Mouse (Mus musculus) liver, embryonic 11.5 days (tissue): Measurements from ENCODE around the gene Itga3. TPM values are rescaled to one million over a fixed set of nuclear protein-coding genes. Genes with fewer than 3 reads are reported as not detected.
A peak's percentile ranks its signal among the peaks of the same experiment; 100 is the strongest.

Source experiments
- ATAC-seq: fragments of 200-750 bp; cut with Nextera tagmentation; replicated peaks from 2 replicates; pipeline ENCODE4 v1.8.0; 2017; ENCODE audit warnings: moderate number of reproducible peaks, mild to moderate bottlenecking, moderate TSS enrichment, moderate library complexity; ENCODE audit not compliant: low FRiP score
- DNase-seq: peaks from one replicate; pipeline ENCODE4 v3.0.0-alpha.2; 2017; ENCODE audit warnings: low spot score
- H3K27ac ChIP-seq: fragments of 300-500 bp; sonication (generic); 2 replicates; pipeline ENCODE4 v1.5.1; 2014; ENCODE audit warnings: mild to moderate bottlenecking, low read depth, low read length, control low read depth
- H3K27me3 ChIP-seq: fragments of 300-500 bp; sonication (generic); replicated peaks from 2 replicates; pipeline ENCODE4 v1.6.1; 2014; ENCODE audit warnings: low read length, mixed read lengths; ENCODE audit not compliant: control insufficient read depth, insufficient read depth
- H3K36me3 ChIP-seq: fragments of 300-500 bp; sonication (generic); 2 replicates; pipeline ENCODE4 v1.6.1; 2014; ENCODE audit warnings: mild to moderate bottlenecking, low read length, moderate library complexity, mixed read lengths; ENCODE audit not compliant: control insufficient read depth, insufficient read depth
- H3K4me1 ChIP-seq: fragments of 300-500 bp; sonication (generic); replicated peaks from 2 replicates; pipeline ENCODE4 v1.6.1; 2014; ENCODE audit warnings: low read length, mixed read lengths; ENCODE audit not compliant: control insufficient read depth, insufficient read depth
- H3K4me2 ChIP-seq: fragments of 300-500 bp; sonication (generic); 2 replicates; pipeline ENCODE4 v1.6.1; 2014; ENCODE audit warnings: mild to moderate bottlenecking, control low read depth, moderate library complexity
- H3K4me3 ChIP-seq: fragments of 300-500 bp; sonication (generic); 2 replicates; pipeline ENCODE4 v1.5.1; 2014; ENCODE audit warnings: low read depth, low read length, control low read depth
- H3K9ac ChIP-seq: fragments of 300-500 bp; sonication (generic); 2 replicates; pipeline ENCODE4 v1.6.1; 2014; ENCODE audit warnings: low read depth, low read length, control low read depth
- H3K9me3 ChIP-seq: fragments of 300-500 bp; sonication (generic); 2 replicates; pipeline ENCODE4 v1.6.1; 2016; ENCODE audit warnings: low read length, inconsistent platforms, mixed read lengths; ENCODE audit not compliant: control insufficient read depth
- WGBS: fragments of 180-500 bp; shearing (Covaris S2); extraction: QIAGEN DNeasy Blood & Tissue Kit; methylation state at CpG from one replicate; pipeline ENCODE4 v1.1.7; 2014; 5-methylcytosine and 5-hydroxymethylcytosine counted together
- polyA plus RNA-seq: library from polyadenylated mRNA; unstranded; fragments of >200 nt; fragmentation: Nextera tagmentation; extraction: Ambion mirVana; gene quantifications from 2 replicates; pipeline ENCODE4 v1.2.1, GENCODE M21; 2014

Itga3 gene
- polyA plus RNA-seq, 1 experiment from 2014 or later = 4.6 TPM

GRCm38 (mm10) chr11:95043060-95043459 is 33.5 kb downstream of the Itga3 start:
- peaks cover 14% of the 10 kb centered on the region for H3K4me1 ChIP-seq
- no peaks in the 10 kb centered on the region for H3K36me3 ChIP-seq
- no peak for DNase-seq
- H3K27me3 ChIP-seq = peaks cover 13% of the 10 kb centered on the region; the same call in 1 of the 2 replicates
- no peak overlapping the region for H3K27ac ChIP-seq
- H3K9me3 ChIP-seq = no peaks in the 10 kb centered on the region
- no peak overlapping the region for H3K9ac ChIP-seq
- WGBS = 79% methylated on average over 4 of the region's 4 CpGs
- H3K4me3 ChIP-seq = no peak overlapping the region
- no peak for ATAC-seq
- H3K4me2 ChIP-seq = no peak overlapping the region

GRCm38 (mm10) chr11:95042096-95042495 is 34.5 kb downstream of the Itga3 start:
- Histone ChIP-seq H3K27me3 (peaks cover 13% of the 10 kb centered on the region; the same call in 1 of the 2 replicates), H3K4me3 (peak overlapping the region; percentile 75), H3K36me3 (no peaks in the 10 kb centered on the region), H3K9me3 (no peaks in the 10 kb centered on the region), H3K9ac (peak overlapping the region; percentile 60), H3K27ac (peak overlapping the region; percentile 40), H3K4me2 (peak overlapping the region; percentile 91), H3K4me1 (peaks cover 14% of the 10 kb centered on the region)
- DNase-seq (peak; percentile 72), ATAC-seq (peak; percentile 32; the same call in 1 of the 2 replicates)
- WGBS = under 1% methylated on average over 11 of the region's 11 CpGs

- peaks cover 13% of the 10 kb centered on the region; the same call in 1 of the 2 replicates for H3K27me3 ChIP-seq
- peak within 1 kb of the TSS; percentile 91 for H3K4me2 ChIP-seq
- H3K4me1 ChIP-seq = peaks cover 14% of the 10 kb centered on the region
- peak within 1 kb of the TSS; percentile 75 for H3K4me3 ChIP-seq
- H3K27ac ChIP-seq = peak within 1 kb of the TSS; percentile 40
- WGBS = under 1% methylated on average over 41 of the region's 41 CpGs
- peak; percentile 97 for ATAC-seq
- no peaks in the 10 kb centered on the region for H3K9me3 ChIP-seq
- H3K36me3 ChIP-seq = no peaks in the 10 kb centered on the region
- H3K9ac ChIP-seq = peak within 1 kb of the TSS; percentile 77
- peak; percentile 89 for DNase-seq
These were observed 35.4 kb downstream of the Itga3 start, which contains the start of gene Pdk2 for GRCm38 (mm10) chr11:95041139-95041609. Pdk2 (minus strand) TSS chr11:95041354.

- Histone ChIP-seq H3K9me3 (no peaks in the 10 kb centered on the region), H3K4me3 (peak overlapping the region; percentile 75), H3K27ac (no peak overlapping the region; the same call in 1 of the 2 replicates), H3K4me1 (peaks cover 14% of the 10 kb centered on the region), H3K36me3 (no peaks in the 10 kb centered on the region), H3K4me2 (peak overlapping the region; percentile 91), H3K9ac (peak overlapping the region; percentile 77), H3K27me3 (peaks cover 8% of the 10 kb centered on the region; the same call in 1 of the 2 replicates)
- no peak; the same call in 1 of the 2 replicates for ATAC-seq
- DNase-seq = no peak
- WGBS = 2% methylated on average over 20 of the region's 20 CpGs
These were observed 36.0 kb downstream of the Itga3 start for GRCm38 (mm10) chr11:95040491-95041138.

GRCm38 (mm10) chr11:95039766-95040165 is 36.8 kb downstream of the Itga3 start:
- Histone ChIP-seq H3K9ac (no peak overlapping the region), H3K4me2 (peak overlapping the region; percentile 91)
- WGBS = 81% methylated on average over 4 of the region's 4 CpGs

GRCm38 (mm10) chr11:95038818-95039655 is 37.6 kb downstream of the Itga3 start:
- DNase-seq (no peak), ATAC-seq (no peak)
- Histone ChIP-seq H3K9me3 (no peaks in the 10 kb centered on the region), H3K27me3 (no peaks in the 10 kb centered on the region; the same call in 1 of the 2 replicates), H3K4me1 (peaks cover 14% of the 10 kb centered on the region), H3K9ac (no peak overlapping the region), H3K27ac (no peak overlapping the region), H3K4me2 (no peak overlapping the region), H3K36me3 (no peaks in the 10 kb centered on the region), H3K4me3 (no peak overlapping the region)
- WGBS = 79% methylated on average over 13 of the region's 13 CpGs

More at GRCm38 (mm10) chr11:95039766-95040165, 36.8 kb downstream of the Itga3 start:
- H3K27ac ChIP-seq = no peak overlapping the region
- no peaks in the 10 kb centered on the region for H3K9me3 ChIP-seq
- no peak overlapping the region for H3K4me3 ChIP-seq
- H3K27me3 ChIP-seq = peaks cover 3% of the 10 kb centered on the region; the same call in 1 of the 2 replicates
- H3K36me3 ChIP-seq = no peaks in the 10 kb centered on the region
- ATAC-seq (no peak), DNase-seq (no peak)
- H3K4me1 ChIP-seq = peaks cover 14% of the 10 kb centered on the region

- Histone ChIP-seq H3K4me1 (peaks cover 16% of the 10 kb centered on the region), H3K27ac (no peak overlapping the region), H3K27me3 (no peaks in the 10 kb centered on the region; the same call in 1 of the 2 replicates), H3K9me3 (no peaks in the 10 kb centered on the region), H3K9ac (no peak overlapping the region), H3K36me3 (no peaks in the 10 kb centered on the region), H3K4me3 (no peak overlapping the region), H3K4me2 (no peak overlapping the region)
- ATAC-seq (no peak), DNase-seq (no peak)
- 78% methylated on average over 14 of the region's 14 CpGs for WGBS
These were observed 38.3 kb downstream of the Itga3 start for GRCm38 (mm10) chr11:95038156-95038817.

- no peak overlapping the region for H3K9ac ChIP-seq
- no peak overlapping the region for H3K4me2 ChIP-seq
- no peak for DNase-seq
- H3K9me3 ChIP-seq = no peaks in the 10 kb centered on the region
- peaks cover 4% of the 10 kb centered on the region; the same call in 1 of the 2 replicates for H3K27me3 ChIP-seq
- no peak for ATAC-seq
- no peaks in the 10 kb centered on the region for H3K36me3 ChIP-seq
- 73% methylated on average over 6 of the region's 6 CpGs for WGBS
- peaks cover 21% of the 10 kb centered on the region for H3K4me1 ChIP-seq
- H3K4me3 ChIP-seq = no peak overlapping the region
- H3K27ac ChIP-seq = no peak overlapping the region
These were observed 39.3 kb downstream of the Itga3 start for GRCm38 (mm10) chr11:95037306-95037705.
